Mouse (Mus musculus) hindbrain, embryonic 14.5 days (tissue): ENCODE measurements at regions not wholly inside any gene's neighbourhood (a gene's known extent, or its start where the extent isn't known, plus 50 kb on each side); places are given as distances from the start of the nearest gene placed in this dataset.

ENCODE experiments used
- ATAC-seq: fragments of 200-750 bp; cut with Nextera tagmentation; 2 replicates; pipeline ENCODE4 v1.8.0; 2017; ENCODE audit warnings: moderate number of reproducible peaks, mild to moderate bottlenecking, moderate TSS enrichment, moderate library complexity; ENCODE audit not compliant: low FRiP score
- DNase-seq: peaks from one replicate; pipeline ENCODE4 v3.0.0-alpha.2; 2015; ENCODE audit warnings: low spot score
- H3K27ac ChIP-seq: fragments of 300-500 bp; sonication (generic); 2 replicates; pipeline ENCODE4 v1.5.1; 2014; ENCODE audit warnings: mild to moderate bottlenecking, moderate library complexity
- H3K27me3 ChIP-seq: fragments of 300-500 bp; sonication (generic); 2 replicates; pipeline ENCODE4 v1.6.1; 2014; ENCODE audit warnings: mild to moderate bottlenecking, low read length, mixed read lengths; ENCODE audit not compliant: control insufficient read depth, insufficient read depth
- H3K36me3 ChIP-seq: fragments of 300-500 bp; sonication (generic); replicated peaks from 2 replicates; pipeline ENCODE4 v1.6.1; 2014; ENCODE audit not compliant: control insufficient read depth, insufficient read depth
- H3K4me1 ChIP-seq: fragments of 300-500 bp; sonication (generic); replicated peaks from 2 replicates; pipeline ENCODE4 v1.6.1; 2014; ENCODE audit warnings: antibody characterized with exemption, low read length, mixed read lengths; ENCODE audit not compliant: control insufficient read depth, insufficient read depth
- H3K4me2 ChIP-seq: fragments of 300-500 bp; sonication (generic); replicated peaks from 2 replicates; pipeline ENCODE4 v1.6.1; 2014; ENCODE audit warnings: mild to moderate bottlenecking, moderate library complexity
- H3K4me3 ChIP-seq: fragments of 300-500 bp; sonication (generic); replicated peaks from 2 replicates; pipeline ENCODE4 v1.5.1; 2014; ENCODE audit warnings: mild to moderate bottlenecking, low read length
- H3K9ac ChIP-seq: fragments of 300-500 bp; sonication (generic); 2 replicates; pipeline ENCODE4 v1.6.1; 2014
- H3K9me3 ChIP-seq: fragments of 300-500 bp; sonication (generic); 2 replicates; pipeline ENCODE4 v1.6.1; 2016; ENCODE audit warnings: low read length; ENCODE audit not compliant: control insufficient read depth
- WGBS: fragments of 180-500 bp; shearing (Covaris S2); extraction: QIAGEN DNeasy Blood & Tissue Kit; methylation state at CpG from one replicate; pipeline ENCODE4 v1.1.7; 2014; 5-methylcytosine and 5-hydroxymethylcytosine counted together

- no peaks in the 10 kb centered on the region for H3K9me3 ChIP-seq
- H3K4me1 ChIP-seq: no peaks in the 10 kb centered on the region
- 90% methylated on average over 7 of the region's 7 CpGs for WGBS
- ATAC-seq: no peak
- H3K4me2 ChIP-seq: no peak overlapping the region
- H3K27me3 ChIP-seq: no peaks in the 10 kb centered on the region
- no peaks in the 10 kb centered on the region for H3K36me3 ChIP-seq
- no peak for DNase-seq
- no peak overlapping the region for H3K27ac ChIP-seq
- H3K9ac ChIP-seq: no peak overlapping the region
- no peak overlapping the region for H3K4me3 ChIP-seq
Measured at GRCm38 (mm10) chr14:99586029-99586428, 287.5 kb downstream of the Klf5 start.

GRCm38 (mm10) chr14:99590854-99591470 is 292.5 kb downstream of the Klf5 start:
- no peak overlapping the region for H3K27ac ChIP-seq
- no peaks in the 10 kb centered on the region for H3K9me3 ChIP-seq
- H3K9ac ChIP-seq: no peak overlapping the region
- no peak overlapping the region for H3K4me3 ChIP-seq
- H3K4me2 ChIP-seq: no peak overlapping the region
- no peaks in the 10 kb centered on the region for H3K36me3 ChIP-seq
- H3K27me3 ChIP-seq: no peaks in the 10 kb centered on the region
- H3K4me1 ChIP-seq: no peaks in the 10 kb centered on the region
- 63% methylated on average over 13 of the region's 13 CpGs for WGBS
- ATAC-seq (no peak), DNase-seq (no peak)

- ATAC-seq (no peak), DNase-seq (no peak)
- Histone ChIP-seq H3K27ac (no peak overlapping the region), H3K36me3 (no peaks in the 10 kb centered on the region), H3K9ac (no peak overlapping the region), H3K27me3 (no peaks in the 10 kb centered on the region), H3K9me3 (no peaks in the 10 kb centered on the region), H3K4me1 (no peaks in the 10 kb centered on the region), H3K4me3 (no peak overlapping the region), H3K4me2 (no peak overlapping the region)
- WGBS: 82% methylated on average over 9 of the region's 9 CpGs
Measured at GRCm38 (mm10) chr14:99592922-99593321, 294.4 kb downstream of the Klf5 start.

- DNase-seq: no peak
- no peak overlapping the region for H3K27ac ChIP-seq
- H3K4me1 ChIP-seq: no peaks in the 10 kb centered on the region
- H3K9me3 ChIP-seq: no peaks in the 10 kb centered on the region
- H3K9ac ChIP-seq: no peak overlapping the region
- 57% methylated on average over 6 of the region's 6 CpGs for WGBS
- no peak overlapping the region for H3K4me2 ChIP-seq
- H3K36me3 ChIP-seq: no peaks in the 10 kb centered on the region
- H3K4me3 ChIP-seq: no peak overlapping the region
- no peak for ATAC-seq
- H3K27me3 ChIP-seq: no peaks in the 10 kb centered on the region
Measured at GRCm38 (mm10) chr14:99593864-99594263, 295.4 kb downstream of the Klf5 start.

GRCm38 (mm10) chr14:99601900-99602299 is 303.4 kb downstream of the Klf5 start:
- ATAC-seq: no peak
- Histone ChIP-seq H3K4me3 (no peak overlapping the region), H3K4me2 (no peak overlapping the region), H3K9me3 (no peaks in the 10 kb centered on the region), H3K4me1 (no peaks in the 10 kb centered on the region), H3K27ac (no peak overlapping the region), H3K36me3 (no peaks in the 10 kb centered on the region), H3K9ac (no peak overlapping the region), H3K27me3 (no peaks in the 10 kb centered on the region)
- WGBS: 86% methylated on average over 5 of the region's 5 CpGs
- no peak for DNase-seq

- no peak overlapping the region for H3K27ac ChIP-seq
- WGBS: 66% methylated on average over 2 of the region's 2 CpGs
- no peaks in the 10 kb centered on the region for H3K4me1 ChIP-seq
- H3K36me3 ChIP-seq: no peaks in the 10 kb centered on the region
- ATAC-seq: no peak
- H3K27me3 ChIP-seq: no peaks in the 10 kb centered on the region
- no peak for DNase-seq
- H3K4me2 ChIP-seq: no peak overlapping the region
- H3K9ac ChIP-seq: no peak overlapping the region
- no peak overlapping the region for H3K4me3 ChIP-seq
- no peaks in the 10 kb centered on the region for H3K9me3 ChIP-seq
Measured at GRCm38 (mm10) chr14:99603257-99603656, 304.8 kb downstream of the Klf5 start.

GRCm38 (mm10) chr14:99605351-99606100 is 307.0 kb downstream of the Klf5 start:
- DNase-seq (no peak), ATAC-seq (no peak)
- no peaks in the 10 kb centered on the region for H3K36me3 ChIP-seq
- 81% methylated on average over 6 of the region's 6 CpGs for WGBS
- no peak overlapping the region for H3K9ac ChIP-seq
- no peak overlapping the region for H3K27ac ChIP-seq
- no peaks in the 10 kb centered on the region for H3K27me3 ChIP-seq
- no peaks in the 10 kb centered on the region for H3K4me1 ChIP-seq
- no peak overlapping the region for H3K4me2 ChIP-seq
- no peaks in the 10 kb centered on the region for H3K9me3 ChIP-seq
- no peak overlapping the region for H3K4me3 ChIP-seq

- Histone ChIP-seq H3K27ac (no peak overlapping the region), H3K4me2 (no peak overlapping the region), H3K4me3 (no peak overlapping the region), H3K9ac (no peak overlapping the region), H3K36me3 (no peaks in the 10 kb centered on the region), H3K4me1 (no peaks in the 10 kb centered on the region), H3K9me3 (no peaks in the 10 kb centered on the region), H3K27me3 (no peaks in the 10 kb centered on the region)
- WGBS: 97% methylated on average over 2 of the region's 2 CpGs
- ATAC-seq (no peak), DNase-seq (no peak)
Measured at GRCm38 (mm10) chr14:99609003-99609402, 310.5 kb downstream of the Klf5 start.

- Histone ChIP-seq H3K36me3 (no peaks in the 10 kb centered on the region), H3K4me2 (no peak overlapping the region)
- WGBS: 94% methylated on average over 5 of the region's 5 CpGs
Measured at GRCm38 (mm10) chr14:99611435-99611834, 312.9 kb downstream of the Klf5 start.

More at GRCm38 (mm10) chr14:99611435-99611834, 312.9 kb downstream of the Klf5 start:
- Histone ChIP-seq H3K4me1 (peaks cover under 1% of the 10 kb centered on the region; the same call in 1 of the 2 replicates), H3K27ac (no peak overlapping the region), H3K27me3 (no peaks in the 10 kb centered on the region), H3K9me3 (no peaks in the 10 kb centered on the region), H3K4me3 (no peak overlapping the region), H3K9ac (no peak overlapping the region)
- DNase-seq (no peak), ATAC-seq (no peak)
